In genomic region chr2:24367030-24367894, GRCm38 (mm10) we compare ENCODE assay signal across 9 mouse cellular contexts. TPM values are rescaled to one million over a fixed set of nuclear protein-coding genes. Genes with fewer than 3 reads are reported as not detected.
DNase-seq lines count a peak whose midpoint lies in the region; ATAC-seq and TF ChIP-seq lines count a peak whose summit lies in the region.
"Had no signal": no experiment of that assay in that cellular context is flagged by ENCODE, and none has a peak within 500 bp of the region (broad histone marks: within the 10 kb centered on the region; RNA-seq: fewer than 3 reads in every experiment).

Gene Psd4, plus strand, starts transcription at chr2:24367580.

- H3K4me3 ChIP-seq in brown adipose tissue, adult 24 weeks (ENCODE audit: insufficient read depth, low read depth, low read length): peak within 1 kb of the TSS; percentile 43
- H3K4me3 ChIP-seq in liver, embryonic 13.5 days (replicated peaks): peak within 1 kb of the TSS; percentile 51
- H3K4me3 ChIP-seq in testis, adult 2 months (ENCODE audit: control insufficient read depth, low read depth, low read length): peak within 1 kb of the TSS; percentile 20

- H3K27ac ChIP-seq in brown adipose tissue, adult 24 weeks (replicated peaks; ENCODE audit: low read depth, low read length): no peak within 1 kb of the TSS
- H3K27ac ChIP-seq in liver, embryonic 13.5 days: no peak within 1 kb of the TSS
- no peak within 1 kb of the TSS for H3K27ac ChIP-seq in testis, adult 2 months (ENCODE audit: control insufficient read depth, insufficient read depth, low read depth, low read length)

- no peaks in the 10 kb centered on the region for H3K9me3 ChIP-seq in liver, embryonic 13.5 days (replicated peaks)
- H3K9me3 ChIP-seq: G1E had no signal

- WGBS in liver, embryonic 13.5 days (ENCODE audit: insufficient replicate concordance): 1% methylated on average over 47 of the region's 47 CpGs

- peak; percentile 29 to 51 for DNase-seq in cerebellum, postnatal 25 days
- no peak for DNase-seq in cerebellum, adult 9-11 months
- DNase-seq in gastrocnemius, postnatal 14 days: peak; percentile 56
- peak; percentile 49 for DNase-seq in liver, embryonic 13.5 days
- DNase-seq in naive thymus-derived CD4-positive, alpha-beta T cell, adult 2 months (ENCODE audit: low read depth): peak; percentile 72

- peaks cover 3% of the 10 kb centered on the region; the same call in 1 of the 2 replicates for H3K4me1 ChIP-seq in brown adipose tissue, adult 24 weeks (ENCODE audit: control insufficient read depth, insufficient read depth, insufficient read length, low read length)
- H3K4me1 ChIP-seq in liver, embryonic 13.5 days (replicated peaks): peaks cover 9% of the 10 kb centered on the region
- H3K4me1 ChIP-seq in testis, adult 2 months (ENCODE audit: control insufficient read depth, insufficient read depth, low read length): peaks cover 5% of the 10 kb centered on the region

- H3K9ac ChIP-seq in liver, embryonic 13.5 days: peak within 1 kb of the TSS; percentile 61

- ATAC-seq in inflammation-experienced regulatory T-cells, adult 6 months: peak; percentile 61
- peak; percentile 93 for ATAC-seq in liver, embryonic 13.5 days (ENCODE audit: low read depth)

- peak within 1 kb of the TSS; percentile 71 for H3K4me2 ChIP-seq in liver, embryonic 13.5 days

- no peak for TF ChIP-seq CTCF in testis, adult 2 months (IDR thresholded peaks at IDR 0.05; ENCODE audit: control insufficient read depth, insufficient read depth, insufficient replicate concordance, low read depth, low read length)

- no peaks in the 10 kb centered on the region for H3K27me3 ChIP-seq in liver, embryonic 13.5 days
- no peaks in the 10 kb centered on the region for H3K27me3 ChIP-seq in testis, adult 2 months (ENCODE audit: control insufficient read depth, insufficient read depth, low read length)

- no peak for TF ChIP-seq POLR2A in testis, adult 2 months (IDR thresholded peaks at IDR 0.05; ENCODE audit: control insufficient read depth, low read depth, low read length)

- H3K36me3 ChIP-seq in liver, embryonic 13.5 days: no peaks in the 10 kb centered on the region
- H3K36me3 ChIP-seq in testis, adult 2 months (ENCODE audit: control insufficient read depth, insufficient read depth, low read length): no peaks in the 10 kb centered on the region
- H3K36me3 ChIP-seq: G1E had no signal

- intact Hi-C loops in gastrocnemius, postnatal 14 days (cut with DNase I; ENCODE audit: low total_unique reads): no loop called here

RNA-seq across cellular contexts. Expression of gene Psd4, which starts in this region (rescaled TPM):
- polyA plus RNA-seq in brown adipose tissue, adult 24 weeks (2012; ENCODE audit: insufficient read depth, insufficient read length, missing spikeins): 0.54 and 1.2 TPM in 2 replicates
- under 1 TPM; 0.35 to 0.60 TPM for total RNA-seq in gastrocnemius, postnatal 14 days (2021)
- 10 to 100 TPM; 85.2 to 93.8 (median 89.3) TPM for polyA plus RNA-seq in inflammation-experienced regulatory T-cells, adult 6 months (2017; shearing (Covaris generic))
- 9.1 and 10.0 TPM in 2 replicates for polyA plus RNA-seq in liver, embryonic 13.5 days (2015; fragmentation: Nextera tagmentation; extraction: Ambion mirVana)
- 0.94 and 1.1 TPM in 2 replicates for polyA plus RNA-seq in testis, adult 2 months (2012; rRNA removed)

Comparison
In these comparisons a context has a peak if more than half of its experiments do, and no peak if none do; other contexts are left out.
1. Peak in DNase-seq in gastrocnemius, postnatal 14 days; RNA of the gene not detected or under 1 TPM.